Mouse (Mus musculus) skeletal muscle tissue, postnatal 0 days (tissue): ENCODE results near the gene Gcdh. TPM values are rescaled to one million over a fixed set of nuclear protein-coding genes. Genes with fewer than 3 reads are reported as not detected.

Source experiments
- microRNA-seq, 2 experiments: library from miRNA; unstranded; fragments of <30 nt; microRNA quantifications; one replicate each; pipeline ENCODE4; 2016
- polyA plus RNA-seq: library from polyadenylated mRNA; unstranded; fragments of >200 nt; fragmentation: Nextera tagmentation; extraction: Ambion mirVana; gene quantifications from 2 replicates; pipeline ENCODE4 v1.2.1, GENCODE M21; 2015

Gene Gcdh
- 25.0 and 25.2 TPM in 2 replicates for polyA plus RNA-seq

DNA sequence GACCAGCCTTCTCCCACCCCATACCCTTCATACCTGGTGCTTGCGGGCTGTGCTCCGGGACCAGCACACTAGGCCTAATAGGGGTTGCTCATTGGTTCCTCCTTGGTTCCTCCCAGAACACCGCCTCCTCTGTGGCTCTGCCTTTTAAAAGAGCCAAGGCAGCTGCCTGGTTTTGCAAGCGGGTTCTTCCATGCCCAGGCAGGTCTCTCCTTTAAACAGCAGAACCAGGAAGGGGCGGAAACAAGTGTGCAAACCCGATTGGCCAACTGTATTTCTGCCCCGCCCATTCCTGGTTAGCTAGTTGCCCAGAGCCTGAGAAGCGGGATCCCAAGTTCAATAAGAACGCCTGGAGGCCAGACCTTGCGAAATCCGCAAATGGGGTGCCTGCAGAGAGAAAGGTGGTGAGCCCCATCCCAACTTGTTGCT, at the start of gene Gcdh:
Gcdh (minus strand) TSS at position 213 of the 426 bp plus-strand sequence.

DNA sequence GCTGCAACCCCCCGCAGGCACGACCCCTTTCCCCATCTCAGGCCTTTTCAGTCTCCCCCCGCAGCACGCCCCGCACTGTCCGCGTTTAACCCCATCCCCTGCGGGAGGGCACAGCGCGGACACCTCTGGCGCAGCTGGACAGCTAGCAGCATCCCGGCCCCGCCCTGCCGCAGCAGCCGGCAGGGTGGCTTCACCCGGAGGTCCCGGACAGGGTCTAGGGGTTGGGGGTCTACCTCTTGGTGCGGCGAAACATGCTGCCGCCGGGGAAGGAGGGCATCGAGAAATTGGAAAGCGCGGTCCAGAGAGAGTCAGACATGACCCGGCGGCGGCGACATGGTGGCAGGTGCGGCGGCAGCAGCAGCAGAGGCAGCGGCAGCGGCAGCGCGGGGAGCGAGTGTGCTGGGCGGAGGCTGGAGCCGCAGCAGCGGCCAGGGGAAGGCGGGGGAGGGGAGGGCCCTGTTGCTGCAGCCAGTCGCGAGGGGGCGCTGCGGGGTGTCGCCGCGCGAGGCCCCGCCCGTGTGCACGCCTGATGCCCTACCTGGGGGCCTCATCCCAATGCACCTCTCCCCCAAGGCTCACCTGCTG, 43.3 kb upstream of the Gcdh start, which contains the start of gene Mast1:
Mast1 (minus strand) TSS at position 398 of the 585 bp plus-strand sequence.

DNA sequence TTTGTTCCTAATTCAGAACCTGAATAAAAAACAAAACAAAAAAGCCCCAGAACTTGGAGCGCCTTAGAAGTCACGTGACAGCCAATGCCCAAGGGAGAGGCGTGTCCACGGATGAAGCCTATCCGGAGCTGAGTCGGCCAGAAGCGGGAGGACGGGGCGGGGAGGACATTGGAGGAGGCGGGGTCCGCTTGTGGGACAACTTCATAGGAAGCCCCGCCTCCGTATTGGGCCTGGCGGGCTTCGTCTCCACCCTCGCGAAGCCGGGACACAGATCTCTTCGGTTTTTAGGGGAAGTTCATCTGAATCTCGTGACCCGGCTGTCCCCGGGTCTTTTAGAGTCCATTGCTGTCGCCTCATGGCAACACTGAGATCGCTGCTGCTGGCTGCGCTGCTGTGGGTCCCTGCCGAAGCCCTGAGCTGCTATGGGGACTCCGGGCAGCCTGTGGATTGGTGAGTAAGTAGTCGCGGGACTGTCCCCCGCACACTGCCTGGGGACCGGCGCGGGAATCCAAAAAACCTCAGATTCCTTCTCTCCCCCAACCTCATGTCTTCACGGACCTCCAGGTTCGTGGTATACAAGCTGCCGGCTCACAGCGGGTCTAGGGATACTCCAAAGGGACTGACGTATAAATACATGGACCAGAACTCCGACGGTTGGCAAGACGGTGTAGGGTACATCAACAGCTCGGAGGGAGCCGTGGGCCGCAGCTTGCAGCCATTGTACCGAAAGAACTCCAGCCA, 14.9 kb upstream of the Gcdh start, which contains the start of gene Dnase2a:
Dnase2a (plus strand) TSS at position 140 of the 741 bp plus-strand sequence.

DNA sequence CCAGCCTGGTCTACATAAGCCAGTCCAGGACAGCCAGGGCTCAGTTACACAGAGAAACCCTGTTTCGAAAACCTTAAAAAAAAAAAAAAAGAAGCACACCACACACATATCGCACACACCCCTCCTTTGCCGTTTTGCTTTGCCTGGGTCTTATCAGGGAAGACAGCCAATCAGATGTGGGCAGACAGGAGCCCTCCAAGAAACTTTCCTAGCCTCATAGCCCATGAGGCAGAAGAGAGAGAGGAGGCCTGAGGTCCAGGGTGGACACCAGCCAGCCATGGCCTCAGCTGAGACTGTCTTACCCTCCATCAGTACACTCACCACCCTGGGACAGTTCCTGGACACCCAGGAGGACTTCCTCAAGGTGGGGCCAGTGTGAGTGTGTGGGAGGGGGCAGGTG, 8.0 kb upstream of the Gcdh start, which contains the start of gene Klf1:
Klf1 (plus strand) TSS at position 177 of the 400 bp plus-strand sequence.

DNA sequence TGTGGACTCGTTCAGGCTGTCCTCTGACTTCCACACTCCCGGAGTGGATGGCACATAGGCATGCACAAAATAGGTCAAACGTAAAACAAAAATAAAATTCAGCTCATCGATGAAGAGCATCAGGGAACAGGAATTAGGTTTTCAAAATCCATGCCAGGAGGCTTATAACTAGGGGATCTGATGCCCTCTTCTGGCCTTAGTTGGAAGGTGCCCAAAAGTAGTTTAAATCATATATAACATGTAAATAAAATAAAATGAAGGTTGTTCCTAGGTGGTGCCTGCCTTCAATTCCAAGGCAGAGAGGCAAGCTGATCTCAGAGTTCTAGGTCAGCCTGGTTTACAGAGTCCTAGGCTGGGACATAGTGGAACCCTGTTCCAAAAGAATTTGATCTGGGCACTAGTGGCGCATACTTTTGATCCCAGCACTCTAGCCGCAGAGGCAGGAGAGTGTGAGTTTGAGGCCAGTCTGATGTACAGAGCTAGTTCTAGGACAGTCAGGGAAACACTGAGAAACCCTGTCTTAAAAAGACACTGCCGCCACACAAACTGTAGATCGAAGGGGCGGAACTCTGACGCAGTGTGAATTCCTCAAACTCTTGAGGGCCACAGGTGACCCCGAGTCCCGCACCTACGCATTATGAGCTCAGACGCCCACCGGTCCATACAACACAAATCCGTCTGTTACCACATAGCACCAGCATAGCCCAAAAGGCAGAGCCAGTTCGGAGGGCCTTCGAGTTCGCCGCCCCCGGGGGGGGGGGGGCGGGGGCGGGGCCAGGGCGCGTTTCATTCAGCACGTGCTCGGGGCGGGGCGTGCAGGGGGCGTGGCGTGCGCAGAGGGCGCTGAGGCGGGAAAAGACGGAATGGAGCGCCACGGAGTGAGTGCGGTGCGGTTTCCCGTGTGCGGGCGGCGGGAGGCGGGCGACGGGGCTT, 22.1 kb downstream of the Gcdh start, which contains the start of gene Syce2:
Syce2 (plus strand) TSS at position 736 of the 933 bp plus-strand sequence.

DNA sequence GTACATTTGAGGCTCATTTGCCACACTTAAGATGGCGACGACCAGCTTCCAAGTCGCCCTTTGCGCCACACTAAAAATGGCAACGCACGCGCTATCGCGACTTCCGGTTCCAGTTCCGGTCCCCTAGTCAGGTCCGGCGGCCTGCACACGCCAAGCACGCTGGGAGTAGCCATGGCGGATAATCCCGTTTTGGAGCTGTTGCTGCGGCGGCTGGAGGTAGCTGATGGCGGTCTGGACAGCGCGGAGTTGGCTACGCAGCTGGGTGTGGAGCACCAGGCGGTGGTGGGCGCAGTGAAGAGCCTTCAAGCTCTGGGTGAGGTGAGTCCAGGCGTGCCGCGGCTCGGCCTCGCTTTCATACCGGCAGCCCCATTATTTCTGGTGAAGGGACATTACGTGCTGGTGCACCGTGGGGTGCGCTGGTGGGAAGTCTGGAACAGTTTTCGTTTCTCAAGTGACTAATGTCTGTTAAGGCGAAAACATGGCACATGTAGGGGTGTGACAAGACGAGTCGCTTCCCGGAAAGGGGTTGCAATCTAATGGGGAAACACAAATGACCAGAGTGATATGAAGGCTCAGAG, 36.8 kb downstream of the Gcdh start, which contains the start of gene Farsa:
Farsa (plus strand) TSS at position 126 of the 578 bp plus-strand sequence.

DNA sequence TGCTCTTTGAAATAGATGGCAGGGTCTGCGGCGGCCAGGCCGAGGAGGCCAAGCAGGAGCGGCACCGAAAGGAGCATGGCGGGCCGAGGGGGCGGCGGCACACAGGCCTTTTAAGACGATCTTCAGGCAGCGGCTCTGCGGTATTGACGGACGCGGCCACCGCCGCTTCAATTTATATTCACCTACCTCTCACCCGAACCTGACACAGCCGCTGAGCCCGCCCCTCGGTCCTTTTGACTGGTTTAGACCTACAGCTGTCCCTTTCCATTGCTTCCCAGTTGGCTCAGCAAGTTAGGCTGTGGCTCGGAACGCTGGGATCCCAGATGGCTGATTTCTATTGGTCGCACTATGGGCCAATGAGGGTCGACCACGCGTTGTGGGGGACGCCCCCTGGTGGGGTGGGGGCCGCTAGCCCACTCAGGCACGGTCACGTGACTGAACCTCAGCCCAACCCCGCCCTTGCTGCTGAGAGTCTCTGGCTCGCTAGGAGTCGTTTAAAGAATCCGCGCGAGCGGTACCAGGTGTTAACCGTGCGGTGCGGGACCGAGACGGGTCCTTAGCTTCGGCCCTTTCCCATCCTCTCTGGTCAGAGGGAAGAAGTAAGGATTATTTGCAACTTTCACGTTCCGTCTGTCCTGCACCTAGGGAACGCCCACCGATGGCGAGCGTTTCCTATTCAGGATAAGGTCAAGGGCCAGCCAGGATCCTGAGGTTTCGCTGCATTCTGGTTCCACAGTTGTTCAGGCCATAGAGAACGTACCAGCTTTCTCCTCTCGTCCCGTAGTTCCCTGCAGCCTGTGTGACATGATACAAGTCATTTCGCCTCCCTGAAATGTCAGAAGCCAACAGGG, 46.8 kb downstream of the Gcdh start, which contains the start of gene Calr:
Calr (minus strand) TSS at position 213 of the 851 bp plus-strand sequence.

DNA sequence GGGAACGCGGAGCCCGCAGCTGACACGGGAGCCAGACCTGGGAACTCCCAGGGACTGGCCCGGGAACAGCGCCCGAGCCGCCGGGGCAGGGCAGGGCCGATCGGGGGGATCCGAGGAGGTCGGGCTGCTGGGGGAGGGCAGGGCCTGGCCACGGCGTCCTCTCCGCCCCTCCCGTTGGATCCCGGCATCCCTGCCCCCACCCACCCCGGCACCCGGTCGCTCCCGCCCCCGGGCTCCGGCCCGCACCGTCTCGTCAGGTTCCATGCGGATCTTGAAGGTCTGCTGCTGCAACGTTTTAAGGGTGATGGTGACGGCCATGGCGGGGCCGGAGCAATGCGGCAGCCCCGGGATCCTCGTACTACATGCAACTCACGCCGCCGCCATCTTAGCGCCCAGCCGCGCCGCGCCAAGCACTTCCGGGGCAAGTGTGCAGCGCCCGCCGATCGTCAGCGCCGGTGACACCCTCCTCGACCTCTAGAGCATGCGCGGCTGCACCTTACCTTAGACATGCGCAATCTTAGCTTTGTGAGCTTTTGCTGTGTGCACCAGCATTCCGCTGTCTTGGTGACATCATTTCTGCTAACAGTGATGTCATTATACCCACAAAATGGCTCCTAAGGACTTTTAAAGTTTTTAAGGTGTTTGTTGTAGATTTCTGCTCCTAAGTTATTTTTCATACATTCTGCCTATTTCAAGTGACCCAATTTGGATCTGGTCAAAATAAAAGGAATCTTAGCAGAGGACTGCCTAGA, 53.3 kb downstream of the Gcdh start, which contains the start of gene Rad23a:
Rad23a (minus strand) TSS at position 418 of the 752 bp plus-strand sequence.

Small RNA genes within 50 kb of the gene (microRNA-seq; reads per million reads assigned to microRNA genes)
- 0 reads per million in 2 experiments for gene Gm24197
- 1.1 to 1.2 reads per million in 2 experiments for gene Mir7069

Other genes with a start within 250 kb of the Gcdh start
- 21.8 and 35.5 TPM in 2 replicates for gene Ier2, start 231.1 kb downstream of the Gcdh start, polyA plus RNA-seq
- 33.7 and 35.7 TPM in 2 replicates for gene Trmt1, start 207.6 kb downstream of the Gcdh start, polyA plus RNA-seq
- gene Nacc1, start 206.1 kb downstream of the Gcdh start, polyA plus RNA-seq, result 5.8 and 6.1 TPM in 2 replicates
- gene Lyl1, start 192.5 kb downstream of the Gcdh start, polyA plus RNA-seq, result 5.4 and 7.1 TPM in 2 replicates
- gene G430095P16Rik, start 170.9 kb downstream of the Gcdh start, polyA plus RNA-seq, result 6.9 and 8.4 TPM in 2 replicates
- gene Nfix, start 93.6 kb downstream of the Gcdh start, polyA plus RNA-seq, result 43.9 and 49.1 TPM in 2 replicates
- 8.7 and 8.9 TPM in 2 replicates for gene Dand5, start 71.1 kb downstream of the Gcdh start, polyA plus RNA-seq
- 66.7 and 71.6 TPM in 2 replicates for gene Gadd45gip1, start 62.4 kb downstream of the Gcdh start, polyA plus RNA-seq
- 156 and 158 TPM in 2 replicates for gene Rad23a, start 53.3 kb downstream of the Gcdh start, polyA plus RNA-seq
- 182 and 260 TPM in 2 replicates for gene Calr, start 47.0 kb downstream of the Gcdh start, polyA plus RNA-seq
- gene Farsa, start 36.9 kb downstream of the Gcdh start, polyA plus RNA-seq, result 37.7 and 40.9 TPM in 2 replicates
- 11.9 and 16.7 TPM in 2 replicates for gene Syce2, start 21.8 kb downstream of the Gcdh start, polyA plus RNA-seq
- 0.33 and 0.42 TPM in 2 replicates for gene Klf1, start 8.0 kb upstream of the Gcdh start, polyA plus RNA-seq
- gene Dnase2a, start 14.6 kb upstream of the Gcdh start, polyA plus RNA-seq, result 6.7 and 7.6 TPM in 2 replicates
- gene Mast1, start 43.4 kb upstream of the Gcdh start, polyA plus RNA-seq, result not detected in 2 replicates
- gene Rtbdn, start 53.1 kb upstream of the Gcdh start, polyA plus RNA-seq, result not detected in 2 replicates
- not detected in 2 replicates for gene Gm49661, start 75.5 kb upstream of the Gcdh start, polyA plus RNA-seq
- gene Prdx2, start 75.7 kb upstream of the Gcdh start, polyA plus RNA-seq, result 348 and 353 TPM in 2 replicates
- gene Rnaseh2a, start 75.8 kb upstream of the Gcdh start, polyA plus RNA-seq, result 41.5 and 48.0 TPM in 2 replicates
- 11.2 and 16.5 TPM in 2 replicates for gene Junb, start 84.8 kb upstream of the Gcdh start, polyA plus RNA-seq
- 7.2 and 8.0 TPM in 2 replicates for gene Hook2, start 96.7 kb upstream of the Gcdh start, polyA plus RNA-seq
- not detected in 2 replicates for gene Best2, start 120.6 kb upstream of the Gcdh start, polyA plus RNA-seq
- gene Asna1, start 131.4 kb upstream of the Gcdh start, polyA plus RNA-seq, result 57.5 and 68.3 TPM in 2 replicates
- 61.3 and 74.2 TPM in 2 replicates for gene Trir, start 132.9 kb upstream of the Gcdh start, polyA plus RNA-seq
- 11.4 and 12.6 TPM in 2 replicates for gene Tnpo2, start 143.0 kb upstream of the Gcdh start, polyA plus RNA-seq
- gene Fbxw9, start 166.1 kb upstream of the Gcdh start, polyA plus RNA-seq, result 9.5 and 11.5 TPM in 2 replicates
- gene Gm5741, start 174.1 kb upstream of the Gcdh start, polyA plus RNA-seq, result not detected in 2 replicates
- 24.6 and 32.1 TPM in 2 replicates for gene Dhps, start 177.8 kb upstream of the Gcdh start, polyA plus RNA-seq
- gene Wdr83os, start 186.8 kb upstream of the Gcdh start, polyA plus RNA-seq, result 66.9 and 70.6 TPM in 2 replicates
- gene Wdr83, start 187.4 kb upstream of the Gcdh start, polyA plus RNA-seq, result 24.8 and 28.0 TPM in 2 replicates
- gene Man2b1, start 189.3 kb upstream of the Gcdh start, polyA plus RNA-seq, result 16.2 and 20.6 TPM in 2 replicates
- gene Zfp791, start 229.2 kb upstream of the Gcdh start, polyA plus RNA-seq, result 0.56 and 0.58 TPM in 2 replicates